Mouse (Mus musculus): ENCODE results near the gene Vwa5b2. TPM values are rescaled to one million over a fixed set of nuclear protein-coding genes. Genes with fewer than 3 reads are reported as not detected.
A peak's percentile ranks its signal among the peaks of the same experiment; 100 is the strongest.

The Vwa5b2 gene
- polyA plus RNA-seq, 1 experiment, result 0.04 TPM

DNA sequence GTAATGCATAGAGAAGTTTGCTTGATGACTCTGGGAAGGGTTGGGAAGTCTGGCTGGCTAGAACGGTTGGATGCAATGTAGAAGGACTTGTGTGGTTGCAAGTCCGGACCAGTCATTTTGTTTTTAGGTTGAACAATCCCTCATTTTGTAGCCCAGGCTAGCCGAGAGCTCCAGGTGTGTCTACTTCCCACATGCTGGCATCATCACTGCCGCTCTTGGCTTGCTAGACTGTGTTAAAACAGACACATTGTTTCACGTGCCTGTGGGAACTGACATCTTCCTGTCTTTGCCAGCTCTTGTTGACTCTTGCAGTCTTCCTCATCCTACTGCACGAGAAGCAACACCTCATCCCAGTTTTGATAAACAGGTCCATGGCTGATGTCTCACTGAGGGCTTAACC is 34.3 kb upstream of the Vwa5b2 start:
- H3K79me2 ChIP-seq (ENCODE audit: control insufficient read depth, insufficient read depth), result no peaks in the 10 kb centered on the region
- TF ChIP-seq MYOD1 (IDR thresholded peaks at IDR 0.05; ENCODE audit: control insufficient read depth in 1 of 3, insufficient read length in 2 of 3, low read depth in 2 of 3) (no peak), POLR2A (IDR thresholded peaks at IDR 0.05; ENCODE audit: insufficient read length, low read depth) (no peak), SRF (IDR thresholded peaks at IDR 0.05; ENCODE audit: control insufficient read depth, insufficient read length, low read depth) (no peak)
- no peak overlapping the region for H3ac ChIP-seq (ENCODE audit: control insufficient read depth, insufficient read length)
- H3K4me3 ChIP-seq, result no peak overlapping the region
- peaks cover 23% of the 10 kb centered on the region for H3K36me3 ChIP-seq (ENCODE audit: control insufficient read depth, insufficient read depth)
- no peaks in the 10 kb centered on the region for H3K27me3 ChIP-seq (ENCODE audit: control insufficient read depth, insufficient read depth, insufficient read length)
- H3K4me2 ChIP-seq (ENCODE audit: low read depth), result no peak overlapping the region

DNA sequence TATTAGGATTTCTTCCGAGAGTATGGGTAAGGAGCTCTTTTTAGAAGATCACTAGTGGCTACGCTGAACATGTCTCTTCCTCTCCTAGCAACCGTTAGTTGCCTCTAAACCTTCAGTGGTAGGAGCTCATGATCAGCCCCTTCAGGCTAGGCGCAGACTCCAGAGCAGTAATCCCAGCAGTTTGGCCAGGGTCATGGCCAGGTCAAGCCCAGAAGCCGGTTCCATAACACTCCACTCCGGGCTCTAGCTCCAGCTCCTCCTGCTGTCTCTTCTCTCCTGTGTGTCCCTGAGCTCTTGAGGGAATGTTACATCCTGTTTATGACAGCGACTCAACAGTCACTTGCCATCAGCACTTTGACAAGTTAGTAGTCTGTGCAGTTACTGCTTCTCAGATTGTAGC is 31.9 kb upstream of the Vwa5b2 start:
- Histone ChIP-seq H3ac (ENCODE audit: control insufficient read depth, insufficient read length) (no peak overlapping the region), H3K79me2 (ENCODE audit: control insufficient read depth, insufficient read depth) (no peaks in the 10 kb centered on the region), H3K27me3 (ENCODE audit: control insufficient read depth, insufficient read depth, insufficient read length) (no peaks in the 10 kb centered on the region), H3K4me2 (ENCODE audit: low read depth) (no peak overlapping the region), H3K36me3 (ENCODE audit: control insufficient read depth, insufficient read depth) (peaks cover 23% of the 10 kb centered on the region), H3K4me3 (no peak overlapping the region)
- TF ChIP-seq SRF (IDR thresholded peaks at IDR 0.05; ENCODE audit: control insufficient read depth, insufficient read length, low read depth), result no peak
- TF ChIP-seq MAX (IDR thresholded peaks at IDR 0.05; ENCODE audit: low read depth), result no peak
- no peak for TF ChIP-seq TCF3 (IDR thresholded peaks at IDR 0.05; ENCODE audit: insufficient read length, low read depth)

DNA sequence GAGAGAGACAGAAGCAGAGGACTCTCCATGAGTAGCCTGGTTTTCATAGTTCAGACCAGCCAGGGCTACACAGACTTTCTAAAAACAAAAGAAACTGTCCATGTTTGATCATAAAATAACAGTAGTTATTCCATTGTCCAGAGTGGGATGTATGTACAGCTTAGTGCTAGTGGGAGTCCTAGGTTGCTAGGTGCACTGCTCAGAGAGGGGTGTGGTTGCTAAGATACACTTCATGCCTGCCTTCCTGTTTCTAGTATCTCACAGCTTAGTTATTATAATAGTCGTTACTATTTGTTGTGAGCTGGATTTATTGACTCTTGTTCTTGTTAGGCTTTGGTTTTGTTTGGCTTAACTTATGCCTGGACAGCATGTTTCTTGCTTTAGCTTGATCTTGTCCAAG is 24.2 kb upstream of the Vwa5b2 start:
- Histone ChIP-seq H3K36me3 (ENCODE audit: control insufficient read depth, insufficient read depth) (peaks cover 6% of the 10 kb centered on the region), H3K4me3 (no peak overlapping the region), H3K4me2 (ENCODE audit: low read depth) (no peak overlapping the region), H3K79me2 (ENCODE audit: control insufficient read depth, insufficient read depth) (no peaks in the 10 kb centered on the region), H3K27me3 (ENCODE audit: control insufficient read depth, insufficient read depth, insufficient read length) (peaks cover 5% of the 10 kb centered on the region), H3ac (ENCODE audit: control insufficient read depth, insufficient read length) (no peak overlapping the region)
- TF ChIP-seq E2F4 (IDR thresholded peaks at IDR 0.05; ENCODE audit: insufficient read depth) (no peak), USF1 (IDR thresholded peaks at IDR 0.05; ENCODE audit: low read depth) (no peak), POLR2A (IDR thresholded peaks at IDR 0.05; ENCODE audit: insufficient read length, low read depth) (no peak), MAX (IDR thresholded peaks at IDR 0.05; ENCODE audit: low read depth) (no peak), TCF3 (IDR thresholded peaks at IDR 0.05; ENCODE audit: insufficient read length, low read depth) (no peak)

DNA sequence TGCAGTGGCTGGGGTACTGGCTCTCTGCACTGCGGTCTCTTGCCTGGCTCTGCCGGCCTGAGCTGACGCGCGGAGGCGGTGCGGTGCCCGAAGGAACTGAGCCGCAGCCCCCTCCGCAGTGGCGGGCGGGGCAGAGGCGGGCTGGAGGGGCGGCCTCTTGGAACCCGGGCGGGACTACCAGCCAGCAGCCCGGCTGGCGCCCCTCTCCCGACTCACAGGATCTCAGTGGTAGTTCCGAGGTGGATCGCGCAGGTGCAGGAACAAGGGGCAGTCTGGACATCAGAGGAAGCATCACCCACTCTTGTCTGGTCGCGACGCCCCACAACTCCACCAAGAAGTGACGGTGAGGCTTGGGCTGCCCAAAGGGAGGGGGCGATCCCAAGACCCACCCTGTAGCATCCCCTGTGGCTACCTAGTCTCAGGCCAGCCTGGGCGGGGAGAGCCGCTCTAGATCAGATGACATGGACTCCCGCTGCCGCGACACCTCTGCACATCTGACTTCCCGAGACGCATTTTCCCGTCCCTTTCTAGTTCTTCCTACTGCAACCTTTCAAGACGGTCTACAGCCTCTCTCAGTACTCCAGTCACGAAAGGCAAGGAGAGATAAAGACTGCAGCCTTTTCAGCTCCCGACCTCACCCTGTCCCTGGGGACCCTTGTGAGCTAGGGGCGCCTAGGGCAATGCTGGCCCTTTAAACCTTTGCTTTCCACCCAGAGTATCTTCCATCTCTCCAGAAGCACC is 838 bp downstream of the Vwa5b2 start:
- no peak overlapping the region for H3K4me3 ChIP-seq
- H3K27me3 ChIP-seq (ENCODE audit: control insufficient read depth, insufficient read depth, insufficient read length), result peaks cover 43% of the 10 kb centered on the region
- peak overlapping the region; percentile 56 for H3K4me2 ChIP-seq (ENCODE audit: low read depth)
- TF ChIP-seq MYOD1 (IDR thresholded peaks at IDR 0.05; ENCODE audit: control insufficient read depth in 1 of 3, insufficient read length in 2 of 3, low read depth in 2 of 3) (no peak), SRF (IDR thresholded peaks at IDR 0.05; ENCODE audit: control insufficient read depth, insufficient read length, low read depth) (no peak), TCF12 (IDR thresholded peaks at IDR 0.05; ENCODE audit: insufficient read depth, poor library complexity, severe bottlenecking) (no peak), TCF3 (IDR thresholded peaks at IDR 0.05; ENCODE audit: insufficient read length, low read depth) (no peak), CEBPB (IDR thresholded peaks at IDR 0.05; ENCODE audit: insufficient read depth, poor library complexity, severe bottlenecking) (no peak), POLR2A (IDR thresholded peaks at IDR 0.05; ENCODE audit: insufficient read length, low read depth) (no peak), POLR2AphosphoS2 (IDR thresholded peaks at IDR 0.05; ENCODE audit: insufficient read length, low read depth) (no peak), REST (IDR thresholded peaks at IDR 0.05; ENCODE audit: insufficient read depth, insufficient read length) (no peak), USF1 (IDR thresholded peaks at IDR 0.05; ENCODE audit: low read depth) (no peak)
- no peaks in the 10 kb centered on the region for H3K36me3 ChIP-seq (ENCODE audit: control insufficient read depth, insufficient read depth)
- no peak overlapping the region for H3ac ChIP-seq (ENCODE audit: control insufficient read depth, insufficient read length)
- H3K79me2 ChIP-seq (ENCODE audit: control insufficient read depth, insufficient read depth), result no peaks in the 10 kb centered on the region

DNA sequence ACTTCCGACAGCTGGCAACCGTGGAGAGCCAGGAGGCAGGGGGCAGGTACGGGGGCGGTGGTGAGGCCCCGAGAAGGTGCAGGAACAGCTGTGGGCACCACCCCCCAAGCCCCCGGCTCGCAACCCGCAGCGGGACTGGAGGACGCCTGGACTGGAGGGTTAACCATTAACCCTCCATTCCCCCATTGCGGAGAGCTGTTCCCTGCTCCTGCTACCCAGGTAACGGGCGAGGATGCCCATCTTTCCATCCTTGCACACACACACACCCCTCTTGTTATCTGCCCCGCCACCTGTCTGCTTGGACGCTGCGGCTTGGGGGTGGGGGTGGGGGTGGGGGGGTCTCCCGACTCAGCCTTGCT is 1.4 kb downstream of the Vwa5b2 start:
- Histone ChIP-seq H3K27me3 (ENCODE audit: control insufficient read depth, insufficient read depth, insufficient read length) (peaks cover 43% of the 10 kb centered on the region), H3ac (ENCODE audit: control insufficient read depth, insufficient read length) (no peak overlapping the region), H3K36me3 (ENCODE audit: control insufficient read depth, insufficient read depth) (no peaks in the 10 kb centered on the region), H3K79me2 (ENCODE audit: control insufficient read depth, insufficient read depth) (no peaks in the 10 kb centered on the region), H3K4me2 (ENCODE audit: low read depth) (no peak overlapping the region), H3K4me3 (no peak overlapping the region)
- TF ChIP-seq E2F4 (IDR thresholded peaks at IDR 0.05; ENCODE audit: insufficient read depth) (no peak), TCF3 (IDR thresholded peaks at IDR 0.05; ENCODE audit: insufficient read length, low read depth) (no peak), SRF (IDR thresholded peaks at IDR 0.05; ENCODE audit: control insufficient read depth, insufficient read length, low read depth) (no peak), USF1 (IDR thresholded peaks at IDR 0.05; ENCODE audit: low read depth) (no peak), MAX (IDR thresholded peaks at IDR 0.05; ENCODE audit: low read depth) (no peak), POLR2A (IDR thresholded peaks at IDR 0.05; ENCODE audit: insufficient read length, low read depth) (no peak), CEBPB (IDR thresholded peaks at IDR 0.05; ENCODE audit: insufficient read depth, poor library complexity, severe bottlenecking) (no peak), POLR2AphosphoS2 (IDR thresholded peaks at IDR 0.05; ENCODE audit: insufficient read length, low read depth) (no peak)

DNA sequence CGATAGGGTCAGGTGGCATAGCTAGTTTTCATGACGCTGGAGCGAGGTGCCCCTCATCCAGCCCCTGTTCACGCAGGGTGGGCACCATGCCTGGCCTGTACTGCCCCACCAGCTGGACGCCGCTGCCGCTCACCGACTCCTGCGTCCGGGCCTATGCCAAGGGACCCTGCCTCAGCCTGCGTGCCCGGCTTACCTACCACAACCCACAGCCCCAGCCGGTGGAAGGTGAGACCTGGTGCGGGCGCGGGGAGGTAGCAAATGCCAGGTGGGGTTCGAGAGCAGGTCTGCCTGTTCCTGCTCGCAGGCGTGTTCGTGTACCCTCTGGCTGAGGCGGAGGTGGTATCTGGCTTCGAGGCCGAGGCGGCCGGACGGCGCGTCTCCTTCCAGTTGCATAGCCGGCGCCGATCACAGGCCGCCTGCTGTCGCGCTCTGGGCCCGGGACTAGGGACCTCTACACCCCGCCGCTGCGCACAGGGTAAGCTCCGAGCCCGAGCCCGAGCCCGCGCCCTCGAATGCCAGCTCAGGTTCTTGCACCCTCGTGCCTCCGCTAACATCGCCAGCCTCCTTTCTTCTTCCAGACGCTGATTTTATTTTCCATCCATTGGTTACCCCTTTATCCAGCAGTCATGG is 1.9 kb downstream of the Vwa5b2 start:
- Histone ChIP-seq H3K4me3 (no peak overlapping the region), H3K27me3 (ENCODE audit: control insufficient read depth, insufficient read depth, insufficient read length) (peaks cover 47% of the 10 kb centered on the region), H3K79me2 (ENCODE audit: control insufficient read depth, insufficient read depth) (no peaks in the 10 kb centered on the region), H3K4me2 (ENCODE audit: low read depth) (no peak overlapping the region), H3ac (ENCODE audit: control insufficient read depth, insufficient read length) (no peak overlapping the region), H3K36me3 (ENCODE audit: control insufficient read depth, insufficient read depth) (no peaks in the 10 kb centered on the region)
- TF ChIP-seq TCF12 (IDR thresholded peaks at IDR 0.05; ENCODE audit: insufficient read depth, poor library complexity, severe bottlenecking) (no peak), REST (IDR thresholded peaks at IDR 0.05; ENCODE audit: insufficient read depth, insufficient read length) (no peak), TCF3 (IDR thresholded peaks at IDR 0.05; ENCODE audit: insufficient read length, low read depth) (no peak), USF1 (IDR thresholded peaks at IDR 0.05; ENCODE audit: low read depth) (no peak), POLR2A (IDR thresholded peaks at IDR 0.05; ENCODE audit: insufficient read length, low read depth) (no peak), MAX (IDR thresholded peaks at IDR 0.05; ENCODE audit: low read depth) (no peak), POLR2AphosphoS2 (IDR thresholded peaks at IDR 0.05; ENCODE audit: insufficient read length, low read depth) (no peak), CEBPB (IDR thresholded peaks at IDR 0.05; ENCODE audit: insufficient read depth, poor library complexity, severe bottlenecking) (no peak), MYOG (IDR thresholded peaks at IDR 0.05; ENCODE audit: control insufficient read depth in 1 of 3, insufficient read depth in 1 of 3, insufficient read length in 2 of 3, low read depth in 2 of 3) (no peak), SRF (IDR thresholded peaks at IDR 0.05; ENCODE audit: control insufficient read depth, insufficient read length, low read depth) (no peak), E2F4 (IDR thresholded peaks at IDR 0.05; ENCODE audit: insufficient read depth) (no peak)
